Mouse (Mus musculus) midbrain, embryonic 11.5 days (tissue): Measurements from ENCODE around the gene Cnr2. TPM values are rescaled to one million over a fixed set of nuclear protein-coding genes. Genes with fewer than 3 reads are reported as not detected.

Source experiments
- ATAC-seq: fragments of 200-750 bp; cut with Nextera tagmentation; 2 replicates; pipeline ENCODE4 v1.8.0; 2017; ENCODE audit warnings: moderate TSS enrichment, moderate library complexity; ENCODE audit not compliant: low FRiP score
- DNase-seq: peaks from one replicate; pipeline ENCODE4 v3.0.0; 2015; ENCODE audit warnings: low spot score; ENCODE audit errors: missing footprints
- H3K27ac ChIP-seq: fragments of 300-500 bp; sonication (generic); 2 replicates; pipeline ENCODE4 v1.5.1; 2014; ENCODE audit warnings: low read depth, low read length
- H3K27me3 ChIP-seq: fragments of 300-500 bp; sonication (generic); 2 replicates; pipeline ENCODE4 v1.6.1; 2014; ENCODE audit warnings: mild to moderate bottlenecking, low read length, moderate library complexity, mixed read lengths; ENCODE audit not compliant: control insufficient read depth, insufficient read depth
- H3K36me3 ChIP-seq: fragments of 300-500 bp; sonication (generic); 2 replicates; pipeline ENCODE4 v1.6.1; 2014; ENCODE audit warnings: mild to moderate bottlenecking, low read length, moderate library complexity, mixed read lengths; ENCODE audit not compliant: control insufficient read depth, insufficient read depth
- H3K4me1 ChIP-seq: fragments of 300-500 bp; sonication (generic); 2 replicates; pipeline ENCODE4 v1.6.1; 2014; ENCODE audit warnings: low read length; ENCODE audit not compliant: control insufficient read depth, insufficient read depth
- H3K4me2 ChIP-seq: fragments of 300-500 bp; sonication (generic); 2 replicates; pipeline ENCODE4 v1.6.1; 2014; ENCODE audit warnings: mild to moderate bottlenecking, moderate library complexity
- H3K4me3 ChIP-seq: fragments of 300-500 bp; sonication (generic); 2 replicates; pipeline ENCODE4 v1.5.1; 2014; ENCODE audit warnings: low read depth, low read length
- H3K9ac ChIP-seq: fragments of 300-500 bp; sonication (generic); 2 replicates; pipeline ENCODE4 v1.6.1; 2014; ENCODE audit warnings: low read length
- H3K9me3 ChIP-seq: fragments of 300-500 bp; sonication (generic); 2 replicates; pipeline ENCODE4 v1.6.1; 2016; ENCODE audit warnings: low read length; ENCODE audit not compliant: control insufficient read depth
- WGBS: fragments of 180-500 bp; shearing (Covaris S2); extraction: QIAGEN DNeasy Blood & Tissue Kit; methylation state at CpG from one replicate; pipeline ENCODE4 v1.1.7; 2014; 5-methylcytosine and 5-hydroxymethylcytosine counted together
- polyA plus RNA-seq: library from polyadenylated mRNA; unstranded; fragments of >200 nt; fragmentation: Nextera tagmentation; extraction: Ambion mirVana; gene quantifications from 2 replicates; pipeline ENCODE4 v1.2.1, GENCODE M21; 2014

Gene Cnr2
- polyA plus RNA-seq, result 0.41 and 0.63 TPM in 2 replicates

- DNase-seq, result no peak
- H3K4me1 ChIP-seq, result no peaks in the 10 kb centered on the region
- H3K27ac ChIP-seq, result no peak within 1 kb of the TSS
- no peak within 1 kb of the TSS for H3K4me2 ChIP-seq
- H3K9me3 ChIP-seq, result no peaks in the 10 kb centered on the region
- WGBS, result 69% methylated on average over 8 of the region's 8 CpGs
- H3K4me3 ChIP-seq, result no peak within 1 kb of the TSS
- no peaks in the 10 kb centered on the region for H3K36me3 ChIP-seq
- H3K9ac ChIP-seq, result no peak within 1 kb of the TSS
- ATAC-seq, result no peak
- no peaks in the 10 kb centered on the region for H3K27me3 ChIP-seq
Observed at GRCm38 (mm10) chr4:135895071-135895571, at the start of gene Cnr2. Gene Cnr2 (plus strand): TSS chr4:135895394.

DNA sequence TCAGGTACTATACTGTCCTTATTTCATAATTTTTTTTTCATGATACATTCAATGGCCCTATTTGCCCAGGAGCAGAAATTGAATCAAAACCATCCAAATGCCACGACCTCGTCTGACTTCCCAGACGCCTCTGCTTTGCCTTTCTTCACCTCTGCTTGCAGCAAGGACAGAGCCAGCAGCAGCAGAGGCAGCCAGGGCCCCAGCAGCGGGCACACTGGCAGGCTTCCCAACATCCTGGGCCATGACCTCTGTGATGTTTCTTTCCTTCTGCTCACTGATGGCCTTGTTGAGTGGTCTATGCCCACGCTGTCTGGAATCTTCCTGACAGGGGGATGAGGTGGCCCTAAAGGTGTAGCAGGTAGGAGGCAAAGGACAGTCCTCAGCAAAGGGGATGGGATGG lies 47.6 kb upstream of the Cnr2 start:
- Histone ChIP-seq H3K27me3 (no peaks in the 10 kb centered on the region), H3K4me3 (no peak overlapping the region), H3K36me3 (no peaks in the 10 kb centered on the region), H3K4me2 (no peak overlapping the region), H3K9me3 (no peaks in the 10 kb centered on the region), H3K4me1 (no peaks in the 10 kb centered on the region), H3K27ac (no peak overlapping the region), H3K9ac (no peak overlapping the region)
- ATAC-seq, result no peak
- no peak for DNase-seq
- 81% methylated on average over 5 of the region's 5 CpGs for WGBS

DNA sequence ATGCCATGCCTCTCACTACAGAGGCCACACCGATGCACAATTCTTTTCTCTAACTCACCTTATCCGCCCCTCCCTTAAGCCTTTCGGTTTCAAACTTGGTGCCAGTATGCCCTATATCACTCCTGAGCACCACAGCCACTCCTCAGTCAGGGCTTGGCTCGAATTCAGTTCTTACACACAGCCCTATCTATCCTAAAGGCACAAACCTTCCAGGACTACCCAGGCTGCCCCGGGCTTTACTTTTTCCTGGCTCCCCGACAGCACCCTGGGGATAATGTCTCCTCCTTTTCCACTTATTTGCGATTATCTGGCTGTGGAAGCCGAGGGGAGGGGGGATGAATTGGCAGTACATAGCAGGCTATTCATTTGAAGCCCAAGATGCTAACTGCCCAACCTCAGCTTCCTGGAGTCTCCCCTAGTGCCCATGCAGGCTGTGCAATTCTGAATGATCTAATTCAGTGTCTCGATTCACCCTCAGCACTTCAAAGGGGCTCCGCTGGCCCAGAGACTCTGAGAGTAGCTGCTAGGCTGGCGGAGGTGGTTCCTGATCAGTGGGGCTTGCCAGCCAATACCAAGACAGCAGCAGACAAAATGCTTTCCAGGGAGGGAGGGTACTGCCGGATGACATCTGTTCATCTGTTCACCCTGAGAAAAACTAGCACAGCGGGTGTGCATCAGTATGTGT lies 44.6 kb upstream of the Cnr2 start:
- no peaks in the 10 kb centered on the region; the same call in 1 of the 2 replicates for H3K4me1 ChIP-seq
- no peak overlapping the region for H3K4me3 ChIP-seq
- ATAC-seq (no peak), DNase-seq (no peak)
- no peaks in the 10 kb centered on the region for H3K27me3 ChIP-seq
- H3K36me3 ChIP-seq, result no peaks in the 10 kb centered on the region
- H3K4me2 ChIP-seq, result no peak overlapping the region
- no peaks in the 10 kb centered on the region for H3K9me3 ChIP-seq
- peak overlapping the region; percentile 0; the same call in 1 of the 2 replicates for H3K9ac ChIP-seq
- no peak overlapping the region for H3K27ac ChIP-seq
- 42% methylated on average over 13 of the region's 13 CpGs for WGBS

DNA sequence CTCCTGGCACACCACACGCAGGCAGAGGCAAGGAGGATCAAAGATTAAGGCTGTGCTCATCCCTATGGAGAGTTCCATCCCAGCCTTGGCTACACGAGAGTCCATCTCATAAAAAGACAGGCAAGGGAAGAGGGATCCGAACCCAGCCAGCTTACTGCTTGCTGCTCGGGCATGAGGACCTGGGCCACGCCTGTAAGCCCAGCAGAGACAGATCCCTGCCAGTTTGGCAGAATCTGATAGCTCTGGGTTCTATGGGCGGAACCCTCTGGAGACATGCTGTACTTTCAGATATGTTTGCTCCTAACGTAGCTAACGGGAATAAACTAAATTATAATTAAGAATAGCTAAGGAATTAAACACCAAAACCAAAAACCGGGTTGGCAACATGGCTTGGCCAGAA lies 43.3 kb upstream of the Cnr2 start:
- Histone ChIP-seq H3K27me3 (no peaks in the 10 kb centered on the region), H3K4me3 (no peak overlapping the region), H3K9me3 (no peaks in the 10 kb centered on the region), H3K36me3 (no peaks in the 10 kb centered on the region), H3K27ac (no peak overlapping the region), H3K9ac (no peak overlapping the region), H3K4me1 (no peaks in the 10 kb centered on the region; the same call in 1 of the 2 replicates), H3K4me2 (no peak overlapping the region)
- WGBS, result 87% methylated on average over 9 of the region's 9 CpGs
- DNase-seq, result no peak
- no peak for ATAC-seq

GRCm38 (mm10) chr4:135853987-135854546 lies 41.1 kb upstream of the Cnr2 start:
- Histone ChIP-seq H3K4me2 (no peak overlapping the region), H3K4me3 (no peak overlapping the region), H3K9me3 (no peaks in the 10 kb centered on the region), H3K27ac (no peak overlapping the region), H3K4me1 (peaks cover 11% of the 10 kb centered on the region), H3K36me3 (no peaks in the 10 kb centered on the region), H3K9ac (peak overlapping the region; percentile 98), H3K27me3 (no peaks in the 10 kb centered on the region)
- ATAC-seq (no peak), DNase-seq (no peak)
- 90% methylated on average over 14 of the region's 14 CpGs for WGBS

DNA sequence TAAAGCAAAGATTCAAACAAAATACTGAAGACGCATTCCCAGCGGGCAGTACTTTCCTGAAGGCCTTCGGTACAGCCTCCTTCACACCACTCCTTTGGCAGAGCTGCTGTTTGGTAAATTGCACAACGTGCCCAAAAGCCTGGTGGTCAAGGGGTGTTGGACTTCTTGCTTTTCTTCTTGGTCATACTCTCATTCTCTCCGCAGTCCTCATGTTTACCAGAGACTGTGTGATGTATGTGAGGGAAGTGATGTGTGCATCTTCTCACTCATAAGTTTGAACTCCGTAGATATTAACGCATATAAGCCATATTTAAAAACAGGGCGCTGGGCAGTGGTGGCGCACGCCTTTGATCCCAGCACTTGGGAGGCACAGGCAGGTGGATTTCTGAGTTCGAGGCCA lies 40.6 kb upstream of the Cnr2 start:
- Histone ChIP-seq H3K9ac (peak overlapping the region; percentile 98), H3K4me1 (peaks cover 11% of the 10 kb centered on the region), H3K36me3 (no peaks in the 10 kb centered on the region), H3K27ac (peak overlapping the region; percentile 100), H3K27me3 (no peaks in the 10 kb centered on the region), H3K9me3 (no peaks in the 10 kb centered on the region), H3K4me3 (no peak overlapping the region), H3K4me2 (peak overlapping the region; percentile 87; the same call in 1 of the 2 replicates)
- ATAC-seq, result no peak
- no peak for DNase-seq
- 75% methylated on average over 11 of the region's 11 CpGs for WGBS

GRCm38 (mm10) chr4:135855080-135855479 lies 40.1 kb upstream of the Cnr2 start:
- DNase-seq (no peak), ATAC-seq (peak; percentile 23)
- Histone ChIP-seq H3K36me3 (no peaks in the 10 kb centered on the region), H3K4me3 (peak overlapping the region; percentile 99), H3K27me3 (no peaks in the 10 kb centered on the region), H3K4me2 (peak overlapping the region; percentile 87), H3K4me1 (peaks cover 11% of the 10 kb centered on the region), H3K27ac (peak overlapping the region; percentile 100), H3K9me3 (no peaks in the 10 kb centered on the region), H3K9ac (peak overlapping the region; percentile 98)
- WGBS, result 10% methylated on average over 6 of the region's 6 CpGs

DNA sequence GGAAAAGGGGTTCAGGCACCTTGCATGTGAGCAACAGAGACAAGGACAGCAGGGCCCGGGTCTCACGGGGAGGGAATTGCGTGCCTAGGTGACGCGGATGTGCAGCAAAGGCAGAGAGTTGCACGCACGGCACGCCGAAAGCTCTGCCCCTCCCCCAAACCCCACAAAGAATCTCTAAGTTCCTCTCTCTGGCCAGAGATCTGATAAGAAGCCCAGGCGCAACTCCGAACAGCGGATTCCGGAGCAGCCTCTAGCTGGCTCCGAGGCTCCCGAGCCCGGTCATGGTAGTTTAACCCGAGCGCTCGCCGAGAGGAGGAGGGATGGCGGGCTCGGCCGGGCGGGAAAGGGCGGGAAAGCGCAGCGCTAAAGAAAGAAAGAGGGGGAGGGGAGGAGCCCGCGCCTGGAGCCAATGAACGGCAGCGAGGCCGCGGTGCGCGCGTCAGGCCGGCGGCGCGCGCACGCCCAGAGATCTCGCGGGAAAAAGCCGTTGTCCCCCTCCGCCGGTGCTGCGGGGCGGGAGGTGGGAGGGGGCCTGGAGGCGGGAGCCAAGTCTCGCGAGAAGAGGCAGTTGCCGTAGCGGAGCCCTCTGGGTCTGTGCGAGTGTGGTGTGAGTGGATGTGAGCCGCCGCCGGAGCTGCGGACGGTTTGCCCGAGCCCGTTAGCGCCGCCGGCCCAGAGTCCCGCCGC lies 39.5 kb upstream of the Cnr2 start, which contains the start of gene Srsf10:
Gene Srsf10 (plus strand): TSS at position 212 of the 687 bp plus-strand sequence.
- Histone ChIP-seq H3K4me3 (peak within 1 kb of the TSS; percentile 99), H3K27ac (peak within 1 kb of the TSS; percentile 100), H3K9me3 (no peaks in the 10 kb centered on the region), H3K36me3 (no peaks in the 10 kb centered on the region), H3K4me2 (peak within 1 kb of the TSS; percentile 87), H3K27me3 (no peaks in the 10 kb centered on the region), H3K4me1 (peaks cover 11% of the 10 kb centered on the region), H3K9ac (peak within 1 kb of the TSS; percentile 98)
- under 1% methylated on average over 50 of the region's 67 CpGs for WGBS
- DNase-seq, result peak; percentile 100
- ATAC-seq, result peak; percentile 97
